Mouse (Mus musculus) B cell, adult 2 months (primary cell): ENCODE measurements around the gene Fitm1.

Source experiments
- DNase-seq, 2 experiments: peaks; one replicate each; pipeline ENCODE4 v3.0.0; 2022

Gene Fitm1

DNA sequence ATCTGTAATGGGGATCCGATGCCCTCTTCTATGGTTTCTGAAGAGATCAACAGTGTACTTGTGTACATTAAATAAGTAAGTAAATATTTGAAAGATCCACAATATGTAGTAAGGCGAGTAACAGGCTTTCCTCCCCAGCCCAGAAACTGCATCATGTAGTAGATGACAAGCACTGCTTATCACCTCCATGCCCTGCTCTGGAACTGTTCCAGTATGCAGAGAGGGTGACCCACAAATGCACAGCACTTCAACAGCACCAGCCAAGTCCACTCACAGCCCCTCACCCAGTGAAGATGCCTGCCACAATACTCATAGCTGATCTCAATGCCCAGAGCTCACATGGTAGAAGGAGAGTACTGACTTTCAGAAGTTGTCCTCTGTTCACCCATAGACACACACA lies 4.8 kb upstream of the Fitm1 start:
- DNase-seq: no peak

DNA sequence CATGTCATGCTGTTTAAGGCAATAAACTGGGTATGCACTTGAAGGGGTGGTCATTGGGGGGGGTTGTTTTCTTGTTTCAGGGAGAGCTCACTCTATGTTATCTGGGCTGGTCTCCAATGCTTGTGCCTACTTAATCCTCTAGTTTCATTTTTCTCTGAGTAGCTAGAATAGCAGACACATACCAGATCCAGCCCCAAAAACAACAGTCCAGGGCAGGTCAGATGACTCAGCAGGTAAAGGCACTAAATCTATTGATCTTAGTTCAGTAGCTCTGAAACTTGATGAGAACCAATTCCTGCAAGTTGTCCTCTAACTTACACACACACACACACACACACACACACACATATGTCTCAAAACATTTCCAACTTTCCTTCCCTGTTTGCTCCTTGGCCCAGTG lies 3.7 kb upstream of the Fitm1 start:
- DNase-seq: no peak

DNA sequence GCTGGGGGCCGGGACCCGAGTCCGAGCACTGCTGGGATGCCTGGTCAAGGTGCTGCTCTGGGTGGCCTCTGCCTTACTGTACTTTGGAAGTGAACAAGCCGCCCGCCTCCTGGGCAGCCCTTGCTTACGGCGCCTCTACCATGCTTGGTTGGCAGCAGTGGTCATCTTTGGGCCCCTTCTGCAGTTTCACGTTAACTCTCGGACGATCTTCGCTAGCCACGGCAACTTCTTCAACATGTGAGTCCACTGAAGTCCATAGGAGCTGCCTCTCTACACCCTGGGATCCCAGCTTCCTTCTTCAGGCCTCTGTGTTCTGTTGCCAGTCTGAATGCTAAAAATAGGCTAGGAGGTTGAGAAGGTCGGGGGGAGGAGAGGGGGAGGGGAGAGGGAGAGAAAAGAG lies 294 bp downstream of the Fitm1 start:
- no peak for DNase-seq

DNA sequence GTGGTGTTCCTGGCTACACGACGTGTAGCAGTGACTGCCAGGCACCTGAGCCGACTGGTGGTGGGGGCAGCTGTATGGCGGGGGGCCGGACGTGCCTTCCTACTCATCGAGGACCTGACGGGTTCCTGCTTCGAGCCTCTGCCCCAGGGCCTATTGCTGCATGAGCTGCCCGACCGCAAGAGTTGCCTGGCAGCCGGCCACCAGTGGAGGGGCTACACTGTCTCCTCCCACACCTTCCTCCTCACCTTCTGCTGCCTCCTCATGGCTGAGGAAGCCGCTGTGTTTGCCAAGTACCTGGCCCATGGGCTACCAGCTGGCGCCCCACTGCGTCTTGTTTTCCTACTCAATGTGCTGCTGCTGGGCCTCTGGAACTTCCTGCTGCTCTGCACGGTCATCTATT lies 959 bp downstream of the Fitm1 start:
- no peak for DNase-seq

DNA sequence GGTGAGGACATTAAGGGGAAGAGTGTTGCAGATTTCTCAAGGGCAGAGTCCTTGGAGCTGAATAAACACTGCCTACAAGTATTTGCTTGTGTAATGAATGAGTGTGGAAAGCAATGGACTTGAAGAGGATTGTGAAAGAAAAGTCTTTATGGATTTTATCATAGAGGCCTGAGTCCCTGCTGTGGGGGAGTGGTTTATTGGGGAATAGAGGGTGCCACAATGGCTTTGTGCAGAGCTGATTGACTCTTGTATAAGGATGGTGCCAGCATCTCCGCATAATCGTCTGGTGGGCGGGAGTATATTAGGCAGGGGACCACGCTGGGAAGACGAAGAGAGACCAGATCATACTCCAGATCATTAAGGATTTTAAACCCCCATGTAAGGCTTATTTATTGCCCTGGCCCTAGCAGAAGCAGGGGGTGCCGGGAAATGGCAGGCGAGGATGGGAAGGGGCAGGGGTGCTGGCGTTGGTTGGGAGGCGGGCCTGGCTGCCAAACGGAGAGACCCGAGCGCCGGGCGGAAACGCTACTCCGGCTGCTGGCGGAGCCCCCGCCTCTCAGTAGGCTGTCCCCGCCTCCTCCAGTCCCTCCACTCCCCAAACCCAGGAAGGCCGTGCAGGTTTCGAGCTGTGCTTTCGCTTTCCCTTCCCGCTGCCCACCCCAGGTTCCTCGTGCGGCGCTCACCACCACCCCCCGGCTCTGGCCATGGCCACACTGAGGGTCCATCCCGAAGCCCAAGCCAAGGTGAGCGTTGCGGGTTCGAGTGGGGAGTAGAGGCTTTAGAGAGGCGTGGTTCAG lies 2.7 kb downstream of the Fitm1 start, which contains the start of gene Psme1:
TSS of gene Psme1 (plus strand) at position 253 of the 797 bp plus-strand sequence.
- DNase-seq: peak; percentile 80 to 81

DNA sequence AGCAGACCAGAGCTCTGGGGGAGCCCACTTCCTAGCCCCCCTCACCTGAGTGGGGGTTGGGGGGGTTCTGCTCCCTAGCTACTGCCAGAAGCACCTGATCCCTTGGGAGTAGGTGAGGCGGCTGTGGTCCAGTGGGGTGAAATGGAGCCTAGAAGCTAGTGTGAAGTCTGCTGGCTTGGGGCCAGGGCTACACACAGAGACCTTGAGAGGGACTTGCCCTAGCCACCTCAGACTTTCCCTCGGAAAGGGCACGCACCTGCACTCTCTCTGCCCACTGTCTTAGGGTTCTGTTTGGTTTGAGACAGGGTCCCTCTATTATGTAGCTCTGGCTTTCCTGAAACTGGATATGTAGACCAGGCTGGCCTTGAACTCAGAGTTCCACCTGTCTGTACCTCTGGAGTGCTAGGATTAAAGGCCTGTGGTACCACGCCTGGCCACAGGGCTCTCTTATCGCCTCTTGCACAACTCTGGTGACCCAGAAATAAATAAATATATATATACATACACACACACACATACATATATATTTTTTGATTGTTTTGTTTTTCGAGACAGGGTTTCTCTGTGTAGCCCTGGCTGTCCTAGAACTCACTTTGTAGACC lies 3.4 kb downstream of the Fitm1 start:
- DNase-seq: peak in 1 of 2 experiments; percentile 61

DNA sequence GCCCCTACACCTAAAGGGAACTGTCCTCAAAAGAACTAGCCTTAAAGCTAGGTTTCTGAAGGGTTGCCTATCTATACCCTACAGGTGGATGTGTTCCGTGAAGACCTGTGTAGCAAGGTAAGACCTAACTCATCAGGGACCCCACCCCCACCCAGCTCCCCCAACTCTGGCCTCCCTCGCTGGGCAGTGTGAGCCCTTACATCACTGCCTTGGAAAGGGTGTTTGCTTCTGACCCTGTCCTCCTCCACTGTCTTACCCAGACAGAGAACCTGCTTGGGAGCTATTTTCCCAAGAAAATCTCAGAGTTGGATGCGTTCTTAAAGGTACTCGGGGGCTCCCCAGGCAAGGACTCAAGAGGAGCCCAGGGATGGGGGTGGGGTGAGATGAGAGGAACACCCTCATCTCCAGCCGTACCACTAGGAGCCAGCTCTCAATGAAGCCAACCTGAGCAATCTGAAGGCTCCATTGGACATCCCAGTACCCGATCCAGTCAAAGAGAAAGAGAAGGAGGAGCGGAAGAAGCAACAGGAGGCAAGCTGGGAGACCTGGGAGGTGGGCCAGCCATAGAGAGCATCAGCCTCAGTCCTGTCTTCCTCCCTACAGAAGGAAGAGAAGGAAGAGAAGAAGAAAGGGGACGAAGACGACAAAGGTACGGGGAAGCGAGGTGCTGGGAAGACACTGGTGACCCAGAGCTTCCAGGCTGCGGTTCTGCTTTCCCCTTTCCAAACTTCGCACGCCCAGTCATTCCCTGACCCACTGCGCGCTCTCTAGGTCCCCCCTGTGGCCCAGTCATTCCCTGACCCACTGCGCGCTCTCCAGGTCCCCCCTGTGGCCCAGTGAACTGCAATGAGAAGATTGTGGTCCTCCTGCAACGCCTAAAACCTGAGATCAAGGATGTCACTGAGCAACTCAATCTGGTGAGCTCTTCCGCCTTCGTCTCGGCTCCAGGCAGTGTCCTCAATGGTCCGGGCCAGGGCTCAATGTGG lies 4.4 kb downstream of the Fitm1 start:
- no peak for DNase-seq

DNA sequence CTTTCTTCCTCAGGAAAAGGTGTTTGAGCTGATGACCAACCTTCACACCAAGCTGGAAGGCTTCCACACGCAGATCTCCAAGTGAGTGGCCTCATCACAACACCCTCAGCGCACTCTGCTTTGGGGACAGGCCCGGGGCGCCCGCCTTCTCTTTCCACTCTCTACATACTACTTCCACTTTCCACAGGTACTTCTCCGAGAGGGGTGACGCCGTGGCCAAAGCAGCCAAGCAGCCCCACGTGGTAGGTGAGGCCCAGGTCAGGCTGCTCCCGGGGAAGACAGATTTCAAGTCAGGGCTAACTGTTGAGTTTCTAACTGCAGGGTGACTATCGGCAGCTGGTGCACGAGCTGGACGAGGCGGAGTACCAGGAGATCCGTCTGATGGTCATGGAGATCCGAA lies 5.3 kb downstream of the Fitm1 start:
- DNase-seq: no peak

DNA sequence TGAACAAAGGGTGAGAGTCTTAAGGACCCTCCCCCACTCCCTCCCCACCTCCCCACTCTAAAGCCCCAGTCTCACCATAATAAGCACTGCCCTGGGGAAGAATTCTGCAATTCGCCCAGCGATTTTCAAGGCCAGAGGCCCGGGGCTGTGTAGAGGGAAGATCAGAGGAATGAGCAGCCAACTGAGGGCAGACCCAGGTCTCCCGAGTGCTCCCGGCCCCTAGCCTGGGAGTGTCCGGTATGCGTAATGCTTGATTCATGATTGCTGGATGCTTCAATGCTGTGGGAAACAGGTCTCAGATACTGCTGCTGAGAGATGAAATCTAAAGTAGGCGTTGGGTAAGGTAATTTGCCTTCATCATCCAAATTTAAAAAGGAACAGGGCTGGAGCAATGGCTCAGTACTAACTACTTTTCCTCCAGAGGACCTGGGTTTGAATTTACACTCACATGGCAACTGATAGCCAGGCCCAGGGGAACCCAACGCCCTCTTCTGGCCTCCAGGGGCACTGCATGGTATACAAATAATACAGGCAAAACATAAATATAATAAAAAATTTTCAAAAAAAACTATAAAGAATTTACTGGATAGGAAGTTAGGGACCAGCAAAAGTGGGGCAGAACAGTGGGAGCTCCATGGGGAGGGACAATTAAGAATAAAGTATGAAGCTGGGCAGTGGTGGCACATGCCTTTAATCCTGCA lies 6.7 kb downstream of the Fitm1 start:
- peak; percentile 64 to 67 for DNase-seq

DNA sequence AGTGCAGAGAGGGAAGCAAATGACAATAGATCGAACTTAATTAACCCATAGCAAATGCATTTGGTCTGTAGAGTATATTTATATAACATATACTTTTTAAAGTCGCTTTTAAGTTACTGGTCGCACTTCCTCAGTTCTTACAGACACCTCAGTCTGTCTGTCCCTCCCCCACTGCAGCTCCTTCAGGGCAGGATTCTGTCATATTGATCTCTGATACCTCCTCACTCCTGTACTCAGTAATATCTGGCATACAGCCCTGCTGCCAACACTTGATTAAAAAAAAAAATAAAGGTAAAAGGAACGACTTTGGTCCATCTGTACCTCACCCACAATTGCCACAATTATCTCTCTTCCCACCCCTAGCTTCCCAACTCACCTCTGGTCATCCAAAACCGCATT lies 8.9 kb downstream of the Fitm1 start:
- no peak for DNase-seq

DNA sequence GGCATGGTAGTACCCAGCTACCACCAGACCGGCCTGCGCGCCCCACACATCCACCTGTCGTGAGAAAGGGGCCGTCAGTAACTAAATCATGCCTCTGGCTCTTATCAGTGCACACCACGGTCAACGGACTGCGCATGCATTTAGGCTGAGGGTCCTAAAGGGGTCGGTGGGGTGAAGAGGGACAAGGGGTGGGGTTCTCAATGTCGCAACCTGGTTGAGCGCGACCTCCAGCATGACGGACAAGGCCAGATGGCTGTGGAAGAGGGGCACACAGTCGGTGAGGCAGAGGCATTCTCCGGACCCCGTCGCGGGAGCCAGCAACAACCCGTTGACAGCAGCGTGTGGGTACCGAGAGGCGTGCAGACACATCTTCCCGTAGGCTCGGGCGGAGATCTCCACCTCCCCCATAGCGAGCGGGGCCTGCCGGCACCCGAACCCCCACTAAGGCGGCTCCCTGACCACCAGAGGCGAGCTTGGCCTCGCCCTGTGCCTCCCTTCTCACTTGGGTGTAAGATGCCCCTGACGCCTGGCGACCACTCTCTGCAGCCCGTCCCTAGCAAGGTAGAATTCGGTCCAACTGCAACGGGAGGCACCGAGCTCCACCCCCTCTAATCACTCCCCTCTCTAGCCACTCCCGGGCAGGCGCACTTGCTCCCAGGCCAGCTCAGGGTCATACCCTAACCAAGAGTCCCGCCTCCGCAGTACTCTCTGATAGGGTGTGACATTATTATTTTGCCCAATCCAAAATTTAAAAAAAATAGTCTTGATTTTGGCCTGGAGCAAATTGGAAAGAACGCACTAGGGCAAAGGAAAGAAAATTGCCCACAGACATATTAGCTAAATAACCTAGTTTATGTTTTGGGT lies 9.5 kb downstream of the Fitm1 start, which contains the start of gene Emc9:
TSS of gene Emc9 (minus strand) at position 601 of the 864 bp plus-strand sequence.
- peak; percentile 75 for DNase-seq

DNA sequence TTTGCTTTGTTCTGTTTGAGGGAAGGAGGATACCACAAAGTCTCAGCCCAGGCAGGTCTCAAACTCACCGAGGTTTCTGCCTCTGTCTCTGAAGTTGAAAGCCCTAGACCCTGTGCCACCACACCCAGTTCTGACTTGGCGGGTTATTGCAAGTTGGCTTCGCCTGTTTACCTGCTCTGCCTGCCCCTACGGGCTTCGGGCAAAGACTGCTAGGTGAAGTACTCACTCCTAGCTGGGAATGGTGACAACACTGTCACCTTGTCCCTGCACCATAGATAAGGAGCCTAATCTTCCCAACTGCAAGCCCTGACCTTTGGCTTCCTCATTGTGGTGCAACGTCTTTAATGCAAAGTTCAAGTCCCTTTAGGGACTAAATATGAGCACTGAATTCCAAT lies 10.1 kb downstream of the Fitm1 start:
- no peak for DNase-seq

DNA sequence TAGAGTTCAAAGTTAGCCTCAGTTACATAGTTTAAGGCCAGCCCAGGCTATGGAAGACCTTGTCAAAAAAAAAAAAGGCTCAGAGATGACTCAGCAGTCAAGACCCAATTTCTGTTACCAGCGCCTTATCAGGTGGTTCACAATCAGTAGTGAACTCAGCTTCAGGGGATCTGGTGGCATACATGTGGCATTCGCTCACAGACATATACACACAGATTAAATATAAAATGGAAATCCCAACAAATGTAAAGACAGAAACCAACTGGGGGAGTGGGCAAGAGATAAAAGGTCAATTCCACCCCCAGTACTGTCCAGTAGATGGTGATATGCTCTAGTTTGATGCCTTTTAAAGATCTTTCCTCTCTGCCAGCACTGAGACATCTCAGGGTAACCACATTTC lies 10.7 kb downstream of the Fitm1 start:
- DNase-seq: no peak

DNA sequence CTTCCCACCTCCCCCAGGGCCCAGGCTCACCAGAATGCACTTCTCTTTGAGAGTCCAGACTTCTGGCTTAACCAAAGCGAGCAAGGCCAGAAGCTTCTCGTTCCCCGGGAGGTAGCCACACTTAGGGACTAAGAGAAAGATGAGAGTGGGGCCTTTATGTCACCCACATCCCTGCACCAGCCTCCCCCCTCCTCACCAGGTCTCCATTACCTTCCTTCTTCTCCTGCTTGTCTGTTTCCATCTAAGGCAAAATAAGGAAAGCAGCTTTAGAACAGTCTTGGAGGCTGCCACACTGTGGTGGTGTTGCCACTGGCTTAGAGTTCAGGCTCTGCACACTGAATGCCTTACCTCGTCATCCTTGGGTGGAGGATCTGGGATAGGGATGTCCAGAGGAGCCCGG lies 13.9 kb downstream of the Fitm1 start:
- DNase-seq: no peak

DNA sequence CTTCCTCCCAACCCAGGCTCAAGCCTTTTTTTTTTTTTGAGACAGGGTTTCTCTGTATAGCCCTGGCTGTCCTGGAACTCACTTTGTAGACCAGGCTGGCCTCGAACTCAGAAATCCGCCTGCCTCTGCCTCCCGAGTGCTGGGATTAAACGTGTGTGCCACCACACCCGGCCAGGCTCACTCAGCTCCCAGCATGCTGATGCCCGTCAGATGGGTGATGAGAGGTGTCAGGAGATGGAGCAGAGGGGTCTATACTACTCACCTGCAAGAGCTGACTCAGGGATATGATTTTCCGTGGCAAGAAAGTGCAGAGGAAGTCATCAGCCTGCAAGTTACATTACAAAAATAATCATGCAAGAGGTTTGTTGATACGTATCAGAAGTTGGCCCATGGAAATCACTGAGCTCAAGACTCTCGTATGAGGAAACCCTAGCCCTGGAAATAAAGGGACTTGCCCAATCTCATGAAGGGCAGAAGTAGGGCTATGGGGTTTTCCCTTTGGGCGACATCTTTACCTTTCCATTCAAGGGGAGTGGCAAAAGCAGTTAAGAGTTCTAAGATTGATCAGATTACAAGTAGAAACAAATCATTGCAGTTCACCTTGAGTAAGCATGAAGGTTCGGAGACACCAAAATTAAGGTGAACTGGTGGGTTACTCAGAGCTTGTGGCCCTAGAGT lies 14.5 kb downstream of the Fitm1 start:
- peak; percentile 32 to 45 for DNase-seq

DNA sequence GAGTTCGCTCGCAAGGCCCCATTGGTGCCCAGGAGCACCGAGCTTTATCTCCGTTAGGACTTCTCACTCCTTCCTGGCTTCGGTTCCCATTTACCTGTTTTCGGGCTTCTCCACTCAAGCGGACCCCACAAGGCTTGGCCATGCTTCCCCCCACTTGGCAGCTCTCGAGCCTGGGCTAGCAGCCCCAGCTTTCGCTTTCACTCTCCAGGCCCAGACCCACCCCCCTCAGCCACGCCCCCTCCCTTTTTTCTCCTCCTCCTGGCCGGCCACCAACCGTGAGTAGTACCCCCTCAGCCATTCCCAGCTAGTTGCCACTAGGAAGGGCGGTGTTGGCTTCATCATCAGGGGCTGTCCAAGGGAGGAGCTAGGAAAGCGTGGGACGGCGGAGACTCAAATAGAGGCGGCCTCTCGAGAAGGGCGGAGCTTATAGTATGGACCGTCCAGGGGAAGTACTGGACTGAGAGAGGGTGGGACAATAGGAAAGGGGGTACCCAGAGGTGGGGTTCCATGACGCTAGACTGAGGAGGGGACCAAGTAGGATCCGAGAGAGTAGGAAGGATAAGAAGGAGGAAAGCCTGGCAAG lies 15.4 kb downstream of the Fitm1 start, which contains the start of gene Psme2:
TSS of gene Psme2 (minus strand) at position 366 of the 583 bp plus-strand sequence.
- peak; percentile 78 to 81 for DNase-seq

DNA sequence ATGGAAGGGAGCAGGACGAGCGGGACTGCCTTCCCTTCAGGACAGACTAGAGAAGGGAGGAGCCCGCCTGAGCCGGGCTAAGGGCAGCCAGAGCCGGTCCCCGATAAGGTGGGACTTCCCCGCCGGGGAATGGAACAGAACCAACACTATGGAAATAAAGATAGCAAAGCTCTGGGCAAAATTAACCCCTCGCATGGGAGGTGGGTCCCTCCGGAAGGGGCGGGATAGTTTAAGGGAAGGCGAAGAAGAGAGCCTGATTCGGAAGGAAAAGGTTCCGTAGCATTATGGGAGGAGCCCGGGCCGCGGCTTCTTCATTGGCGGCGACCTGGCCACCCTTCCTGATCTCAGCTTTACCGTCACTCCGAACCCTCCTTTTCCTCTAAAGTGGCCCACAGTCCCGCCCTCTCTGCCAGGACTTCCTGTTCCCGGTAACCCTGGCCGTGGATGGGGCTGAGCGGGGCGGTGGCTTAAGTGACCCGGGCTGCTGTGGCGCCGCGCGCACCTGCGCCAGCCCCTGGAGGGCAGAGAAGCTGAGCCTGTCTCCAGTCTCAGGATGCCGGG lies 16.0 kb downstream of the Fitm1 start, which contains the start of gene Rnf31:
TSS of gene Rnf31 (plus strand) at position 378 of the 561 bp plus-strand sequence.
- peak; percentile 75 to 77 for DNase-seq

DNA sequence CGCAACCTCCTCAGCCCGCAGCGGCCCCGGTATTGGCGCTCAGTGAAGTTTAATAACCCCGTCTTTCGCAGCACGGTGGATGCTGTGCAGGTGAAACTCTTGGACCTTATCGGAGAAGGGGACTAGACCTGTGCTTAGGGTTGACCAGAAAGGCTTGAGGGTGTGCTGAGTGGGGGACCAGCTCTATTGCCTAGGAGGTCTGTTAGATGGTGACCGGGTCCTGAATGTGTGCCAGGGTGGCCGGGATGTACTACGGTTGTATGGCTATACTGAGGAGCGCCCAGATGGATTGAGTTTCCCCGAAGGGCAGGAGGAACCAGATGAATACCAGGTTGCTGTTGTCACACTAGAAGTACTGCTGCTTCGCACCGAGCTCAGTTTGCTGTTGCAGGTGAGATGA lies 16.8 kb downstream of the Fitm1 start:
- DNase-seq: peak in 1 of 2 experiments; percentile 17

DNA sequence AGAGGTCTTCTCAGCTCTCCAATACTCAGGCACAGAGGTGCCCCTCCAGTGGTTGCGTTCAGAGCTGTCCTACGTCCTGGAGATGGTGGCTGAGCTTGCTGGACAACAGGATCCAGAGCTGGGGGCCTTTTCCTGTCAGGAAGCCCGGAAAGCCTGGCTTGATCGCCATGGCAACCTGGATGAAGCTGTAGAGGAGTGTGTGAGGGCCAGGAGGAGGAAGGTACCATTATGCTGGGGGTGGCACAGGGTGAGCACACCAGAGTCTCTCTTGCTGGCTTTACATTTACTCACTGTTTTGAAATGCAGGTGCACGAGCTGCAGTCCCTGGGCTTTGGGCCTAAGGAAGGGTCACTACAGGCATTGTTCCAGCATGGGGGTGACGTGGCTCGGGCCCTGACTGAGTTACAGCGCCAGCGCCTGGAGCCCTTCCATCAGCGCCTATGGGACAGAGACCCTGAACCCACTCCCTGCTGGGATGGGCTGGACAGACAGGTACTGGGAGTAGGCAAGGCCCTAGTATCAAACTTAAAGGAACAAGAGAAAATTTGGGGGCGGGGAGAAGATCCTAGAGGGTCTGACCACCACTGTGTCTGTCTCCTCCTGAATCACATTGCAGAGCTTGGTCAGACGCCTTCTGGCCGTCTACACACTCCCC lies 20.7 kb downstream of the Fitm1 start:
- no peak for DNase-seq
